Mouse (Mus musculus): ENCODE measurements at regions not wholly inside any gene's neighbourhood (a gene's known extent, or its start where the extent isn't known, plus 50 kb on each side); places are given as distances from the start of the nearest gene placed in this dataset.

DNA sequence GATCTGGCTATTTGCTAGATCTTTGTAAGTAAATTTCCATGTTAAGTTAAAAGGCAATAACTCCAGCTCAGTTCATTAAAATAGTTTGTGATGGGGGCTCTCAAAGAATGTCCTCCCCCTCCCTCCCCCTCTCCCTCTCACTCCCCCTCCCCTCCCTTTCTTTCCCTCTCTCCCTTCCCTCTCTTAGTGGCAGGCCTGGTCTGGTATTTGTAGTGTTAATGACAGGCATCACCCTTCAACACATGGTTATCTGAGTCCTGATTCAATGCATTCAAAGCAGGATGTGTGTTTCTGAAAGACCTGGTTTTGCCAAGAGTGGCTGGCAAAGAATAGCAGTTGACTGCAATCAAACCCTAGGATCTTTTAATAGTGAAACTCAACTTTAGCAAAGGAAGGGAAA is 383.4 kb upstream of the Mpdz start:
- H3ac ChIP-seq (ENCODE audit: control insufficient read depth, insufficient read length, low read depth), result no peak overlapping the region
- TF ChIP-seq FOSL1 (IDR thresholded peaks at IDR 0.05; ENCODE audit: insufficient read depth, low read length, poor library complexity, severe bottlenecking) (no peak), USF1 (IDR thresholded peaks at IDR 0.05; ENCODE audit: low read depth) (no peak), CEBPB (IDR thresholded peaks at IDR 0.05; ENCODE audit: low read depth) (no peak), MAX (IDR thresholded peaks at IDR 0.05) (no peak)
- H3K27me3 ChIP-seq (ENCODE audit: control insufficient read depth, insufficient read depth, insufficient read length), result no peaks in the 10 kb centered on the region

DNA sequence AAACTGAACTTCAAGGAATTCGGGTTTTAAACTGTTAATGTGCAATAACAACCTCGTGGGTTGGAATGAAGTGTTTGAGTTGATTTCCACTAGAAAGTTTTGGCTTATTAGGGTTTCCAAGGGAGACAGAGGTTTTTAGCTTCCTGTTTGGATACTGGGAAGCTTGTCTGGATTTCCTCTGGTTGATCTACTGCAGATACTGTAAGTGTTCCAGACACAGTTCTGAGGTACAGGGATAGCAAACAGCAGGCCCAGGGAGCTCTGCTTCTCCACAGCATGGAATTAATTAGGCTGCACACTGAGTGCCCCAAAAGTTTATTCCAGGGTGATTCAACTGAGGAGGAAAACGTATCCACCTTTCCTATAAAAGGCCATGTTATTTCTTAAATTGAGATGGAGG is 381.0 kb upstream of the Mpdz start:
- Histone ChIP-seq H3ac (ENCODE audit: control insufficient read depth, insufficient read length, low read depth) (no peak overlapping the region), H3K4me3 (ENCODE audit: insufficient read depth, poor library complexity, severe bottlenecking) (no peak overlapping the region)

More for the DNA sequence above, 383.4 kb upstream of the Mpdz start:
- Histone ChIP-seq H3K4me3 (ENCODE audit: insufficient read depth, poor library complexity, severe bottlenecking) (no peak overlapping the region), H3K36me3 (ENCODE audit: control insufficient read depth, insufficient read depth) (no peaks in the 10 kb centered on the region), H3K79me2 (ENCODE audit: control insufficient read depth, insufficient read depth) (no peaks in the 10 kb centered on the region), H3K79me3 (ENCODE audit: low read depth) (no peaks in the 10 kb centered on the region)

DNA sequence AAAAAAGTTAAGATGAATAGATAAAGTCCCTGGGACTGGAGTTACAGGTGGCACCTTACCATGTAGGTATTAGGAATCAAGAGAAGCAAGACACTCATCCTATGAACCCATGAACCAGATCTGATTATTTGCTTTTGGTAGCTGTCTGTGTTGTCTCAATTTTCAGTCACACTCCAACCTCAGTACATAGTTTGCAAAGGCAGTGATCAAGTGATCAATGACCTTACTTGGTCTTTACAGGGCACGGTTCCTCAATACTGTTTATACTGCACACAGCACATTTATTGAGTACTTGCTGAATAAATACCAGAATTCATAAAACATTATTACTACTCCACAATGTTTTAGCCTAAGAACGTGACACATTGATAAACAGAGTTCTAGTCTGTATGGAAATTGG is 346.7 kb upstream of the Mpdz start:
- H3K4me3 ChIP-seq (ENCODE audit: insufficient read depth, poor library complexity, severe bottlenecking), result no peak overlapping the region
- H3K79me2 ChIP-seq (ENCODE audit: control insufficient read depth, insufficient read depth), result no peaks in the 10 kb centered on the region
- no peak overlapping the region for H3ac ChIP-seq (ENCODE audit: control insufficient read depth, insufficient read length, low read depth)
- H3K79me3 ChIP-seq (ENCODE audit: low read depth), result no peaks in the 10 kb centered on the region
- no peak for TF ChIP-seq MAX (IDR thresholded peaks at IDR 0.05)
- no peak for TF ChIP-seq FOSL1 (IDR thresholded peaks at IDR 0.05; ENCODE audit: insufficient read depth, low read length, poor library complexity, severe bottlenecking)
- no peak for TF ChIP-seq MYOG (IDR thresholded peaks at IDR 0.05; ENCODE audit: control insufficient read depth, extremely low read depth, insufficient read length)
- TF ChIP-seq CTCF (IDR thresholded peaks at IDR 0.05; ENCODE audit: control insufficient read depth, insufficient read depth, insufficient read length), result no peak
- no peak for TF ChIP-seq CEBPB (IDR thresholded peaks at IDR 0.05; ENCODE audit: low read depth)
- TF ChIP-seq USF1 (IDR thresholded peaks at IDR 0.05; ENCODE audit: low read depth), result no peak
- no peak for TF ChIP-seq MYOD1 (IDR thresholded peaks at IDR 0.05; ENCODE audit: control insufficient read depth, insufficient read length, low read depth)
- H3K27me3 ChIP-seq (ENCODE audit: control insufficient read depth, insufficient read depth, insufficient read length), result no peaks in the 10 kb centered on the region
- H3K36me3 ChIP-seq (ENCODE audit: control insufficient read depth, insufficient read depth), result no peaks in the 10 kb centered on the region

More for the DNA sequence above, 381.0 kb upstream of the Mpdz start:
- Histone ChIP-seq H3K36me3 (ENCODE audit: control insufficient read depth, insufficient read depth) (no peaks in the 10 kb centered on the region), H3K27me3 (ENCODE audit: control insufficient read depth, insufficient read depth, insufficient read length) (no peaks in the 10 kb centered on the region), H3K79me2 (ENCODE audit: control insufficient read depth, insufficient read depth) (no peaks in the 10 kb centered on the region), H3K79me3 (ENCODE audit: low read depth) (no peaks in the 10 kb centered on the region)
- no peak for TF ChIP-seq CTCF (IDR thresholded peaks at IDR 0.05; ENCODE audit: control insufficient read depth, insufficient read depth, insufficient read length)
- TF ChIP-seq USF1 (IDR thresholded peaks at IDR 0.05; ENCODE audit: low read depth), result no peak
- no peak for TF ChIP-seq CEBPB (IDR thresholded peaks at IDR 0.05; ENCODE audit: low read depth)
- no peak for TF ChIP-seq FOSL1 (IDR thresholded peaks at IDR 0.05; ENCODE audit: insufficient read depth, low read length, poor library complexity, severe bottlenecking)
- no peak for TF ChIP-seq MYOG (IDR thresholded peaks at IDR 0.05; ENCODE audit: control insufficient read depth, extremely low read depth, insufficient read length)
- TF ChIP-seq MAX (IDR thresholded peaks at IDR 0.05), result no peak
- TF ChIP-seq MYOD1 (IDR thresholded peaks at IDR 0.05; ENCODE audit: control insufficient read depth, insufficient read length, low read depth), result no peak

DNA sequence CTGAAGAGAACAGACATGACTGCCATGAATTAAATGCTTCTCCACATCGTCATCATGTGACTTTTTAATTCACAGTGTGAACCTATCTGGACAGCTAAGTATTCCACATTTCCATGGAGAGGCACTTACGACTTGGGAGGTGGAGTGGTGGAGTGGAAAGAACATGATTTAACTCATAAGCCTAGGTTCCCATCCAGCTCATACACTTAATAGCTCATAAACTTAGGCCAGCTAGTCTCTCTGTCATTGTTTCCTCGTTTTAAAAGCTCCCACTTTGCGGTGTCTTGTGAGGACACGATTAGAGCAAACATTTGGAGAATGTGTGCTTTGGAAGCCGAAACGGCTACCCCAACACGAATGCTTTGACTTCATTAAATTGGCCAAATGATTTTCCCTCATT is 346.0 kb upstream of the Mpdz start:
- H3K4me3 ChIP-seq (ENCODE audit: insufficient read depth, poor library complexity, severe bottlenecking), result no peak overlapping the region
- H3K36me3 ChIP-seq (ENCODE audit: control insufficient read depth, insufficient read depth), result no peaks in the 10 kb centered on the region
- H3ac ChIP-seq (ENCODE audit: control insufficient read depth, insufficient read length, low read depth), result no peak overlapping the region
- TF ChIP-seq MYOG (IDR thresholded peaks at IDR 0.05; ENCODE audit: control insufficient read depth, extremely low read depth, insufficient read length) (no peak), CTCF (IDR thresholded peaks at IDR 0.05; ENCODE audit: control insufficient read depth, insufficient read depth, insufficient read length) (no peak), MYOD1 (IDR thresholded peaks at IDR 0.05; ENCODE audit: control insufficient read depth, insufficient read length, low read depth) (no peak), CEBPB (IDR thresholded peaks at IDR 0.05; ENCODE audit: low read depth) (no peak), FOSL1 (IDR thresholded peaks at IDR 0.05; ENCODE audit: insufficient read depth, low read length, poor library complexity, severe bottlenecking) (no peak), USF1 (IDR thresholded peaks at IDR 0.05; ENCODE audit: low read depth) (no peak), MAX (IDR thresholded peaks at IDR 0.05) (no peak)
- no peaks in the 10 kb centered on the region for H3K27me3 ChIP-seq (ENCODE audit: control insufficient read depth, insufficient read depth, insufficient read length)
- H3K79me2 ChIP-seq (ENCODE audit: control insufficient read depth, insufficient read depth), result no peaks in the 10 kb centered on the region
- no peaks in the 10 kb centered on the region for H3K79me3 ChIP-seq (ENCODE audit: low read depth)

DNA sequence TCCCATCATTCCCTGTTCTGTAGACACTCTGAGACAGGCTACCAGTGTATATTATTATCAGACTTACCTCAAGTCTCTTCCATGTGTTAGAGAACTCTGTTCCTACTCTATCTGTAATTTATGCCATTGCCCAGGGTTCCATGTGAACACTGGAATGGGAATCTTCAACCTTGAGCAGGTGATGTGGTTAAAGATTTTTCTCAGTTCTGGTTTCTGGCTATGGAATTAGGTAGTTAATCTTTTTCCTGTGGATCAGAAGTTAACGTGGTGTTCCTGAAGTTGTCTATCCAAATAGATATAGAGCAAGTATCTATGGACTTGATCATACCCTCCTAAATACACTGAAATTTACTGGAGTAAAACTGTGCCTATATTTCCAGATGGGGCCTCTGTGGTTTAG is 339.4 kb upstream of the Mpdz start:
- Histone ChIP-seq H3ac (ENCODE audit: control insufficient read depth, insufficient read length, low read depth) (no peak overlapping the region), H3K79me2 (ENCODE audit: control insufficient read depth, insufficient read depth) (no peaks in the 10 kb centered on the region), H3K4me3 (ENCODE audit: insufficient read depth, poor library complexity, severe bottlenecking) (no peak overlapping the region), H3K79me3 (ENCODE audit: low read depth) (no peaks in the 10 kb centered on the region), H3K27me3 (ENCODE audit: control insufficient read depth, insufficient read depth, insufficient read length) (no peaks in the 10 kb centered on the region), H3K36me3 (ENCODE audit: control insufficient read depth, insufficient read depth) (no peaks in the 10 kb centered on the region)
- TF ChIP-seq USF1 (IDR thresholded peaks at IDR 0.05; ENCODE audit: low read depth) (no peak), MAX (IDR thresholded peaks at IDR 0.05) (no peak), CTCF (IDR thresholded peaks at IDR 0.05; ENCODE audit: control insufficient read depth, insufficient read depth, insufficient read length) (no peak), MYOG (IDR thresholded peaks at IDR 0.05; ENCODE audit: control insufficient read depth, extremely low read depth, insufficient read length) (no peak), FOSL1 (IDR thresholded peaks at IDR 0.05; ENCODE audit: insufficient read depth, low read length, poor library complexity, severe bottlenecking) (no peak), CEBPB (IDR thresholded peaks at IDR 0.05; ENCODE audit: low read depth) (no peak), MYOD1 (IDR thresholded peaks at IDR 0.05; ENCODE audit: control insufficient read depth, insufficient read length, low read depth) (no peak)

DNA sequence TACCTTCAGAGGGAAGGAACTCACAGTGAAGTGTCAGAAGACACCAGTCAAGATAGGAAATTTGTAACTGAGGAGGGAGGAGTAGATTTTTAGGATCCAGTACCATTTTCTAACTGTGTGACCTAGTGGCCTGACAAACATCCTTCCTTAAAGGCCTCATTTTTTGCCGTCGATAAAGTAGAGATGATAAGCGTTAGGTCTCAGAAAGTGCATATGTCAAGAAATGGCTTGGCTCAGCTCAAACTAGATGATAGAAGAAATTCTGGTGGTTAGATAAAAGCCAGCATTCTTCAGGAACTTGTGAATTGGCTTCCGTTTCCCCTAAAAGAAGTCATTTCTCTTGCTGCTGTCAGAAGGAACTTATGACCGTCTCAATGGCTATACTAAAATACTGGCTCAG is 324.1 kb upstream of the Mpdz start:
- Histone ChIP-seq H3K4me3 (ENCODE audit: insufficient read depth, poor library complexity, severe bottlenecking) (no peak overlapping the region), H3K27me3 (ENCODE audit: control insufficient read depth, insufficient read depth, insufficient read length) (no peaks in the 10 kb centered on the region), H3K36me3 (ENCODE audit: control insufficient read depth, insufficient read depth) (no peaks in the 10 kb centered on the region), H3ac (ENCODE audit: control insufficient read depth, insufficient read length, low read depth) (no peak overlapping the region), H3K79me2 (ENCODE audit: control insufficient read depth, insufficient read depth) (no peaks in the 10 kb centered on the region), H3K79me3 (ENCODE audit: low read depth) (no peaks in the 10 kb centered on the region)
- TF ChIP-seq USF1 (IDR thresholded peaks at IDR 0.05; ENCODE audit: low read depth), result no peak
- no peak for TF ChIP-seq CTCF (IDR thresholded peaks at IDR 0.05; ENCODE audit: control insufficient read depth, insufficient read depth, insufficient read length)
- TF ChIP-seq CEBPB (IDR thresholded peaks at IDR 0.05; ENCODE audit: low read depth), result no peak
- TF ChIP-seq FOSL1 (IDR thresholded peaks at IDR 0.05; ENCODE audit: insufficient read depth, low read length, poor library complexity, severe bottlenecking), result no peak
- no peak for TF ChIP-seq MYOG (IDR thresholded peaks at IDR 0.05; ENCODE audit: control insufficient read depth, extremely low read depth, insufficient read length)
- no peak for TF ChIP-seq MYOD1 (IDR thresholded peaks at IDR 0.05; ENCODE audit: control insufficient read depth, insufficient read length, low read depth)
- no peak for TF ChIP-seq MAX (IDR thresholded peaks at IDR 0.05)
